Mouse (Mus musculus) stomach, embryonic 16.5 days (tissue): ENCODE results near the gene Rad51ap2. TPM values are rescaled to one million over a fixed set of nuclear protein-coding genes. Genes with fewer than 3 reads are reported as not detected.

Experiments
- ATAC-seq: fragments of 200-750 bp; cut with Nextera tagmentation; 2 replicates; pipeline ENCODE4 v1.8.0; 2017; ENCODE audit warnings: moderate number of reproducible peaks, moderate TSS enrichment; ENCODE audit not compliant: insufficient read depth, low FRiP score
- H3K27ac ChIP-seq: fragments of 300-500 bp; sonication (generic); 2 replicates; pipeline ENCODE4 v1.5.1; 2014; ENCODE audit warnings: low read length
- H3K27me3 ChIP-seq: fragments of 300-500 bp; sonication (generic); 2 replicates; pipeline ENCODE4 v1.6.1; 2014; ENCODE audit warnings: low read length, control low read depth, mixed read lengths; ENCODE audit not compliant: control insufficient read depth, insufficient read depth
- H3K36me3 ChIP-seq: fragments of 300-500 bp; sonication (generic); 2 replicates; pipeline ENCODE4 v1.6.1; 2014; ENCODE audit warnings: low read length; ENCODE audit not compliant: control insufficient read depth, insufficient read depth
- H3K4me1 ChIP-seq: fragments of 300-500 bp; sonication (generic); 2 replicates; pipeline ENCODE4 v1.6.1; 2014; ENCODE audit warnings: low read length, control low read depth, mixed read lengths; ENCODE audit not compliant: control insufficient read depth, insufficient read depth
- H3K4me2 ChIP-seq: fragments of 300-500 bp; sonication (generic); 2 replicates; pipeline ENCODE4 v1.6.1; 2014; ENCODE audit warnings: low read depth, low read length, mixed read lengths
- H3K4me3 ChIP-seq: fragments of 300-500 bp; sonication (generic); replicated peaks from 2 replicates; pipeline ENCODE4 v1.5.1; 2014; ENCODE audit warnings: mild to moderate bottlenecking, low read length
- H3K9ac ChIP-seq: fragments of 300-500 bp; sonication (generic); 2 replicates; pipeline ENCODE4 v1.6.1; 2014; ENCODE audit warnings: low read length
- H3K9me3 ChIP-seq: fragments of 300-500 bp; sonication (generic); replicated peaks from 2 replicates; pipeline ENCODE4 v1.6.1; 2016; ENCODE audit warnings: low read length, control low read depth; ENCODE audit not compliant: control insufficient read depth
- WGBS: fragments of 180-500 bp; shearing (Covaris S2); extraction: QIAGEN DNeasy Blood & Tissue Kit; methylation state at CpG from one replicate; pipeline ENCODE4 v1.1.7; 2014; 5-methylcytosine and 5-hydroxymethylcytosine counted together
- polyA plus RNA-seq: library from polyadenylated mRNA; unstranded; fragments of >200 nt; fragmentation: Nextera tagmentation; extraction: Ambion mirVana; gene quantifications from 2 replicates; pipeline ENCODE4 v1.2.1, GENCODE M21; 2015

Rad51ap2 gene
- polyA plus RNA-seq, result 0.17 and 0.28 TPM in 2 replicates

- whole genome bisulfite sequencing, result 1% methylated on average over 37 of the region's 40 CpGs
- H3K27ac ChIP-seq, result no peak within 1 kb of the TSS
- H3K4me3 ChIP-seq, result peak within 1 kb of the TSS; percentile 58
- peak within 1 kb of the TSS; percentile 73 for H3K9ac ChIP-seq
- H3K36me3 ChIP-seq, result no peaks in the 10 kb centered on the region
- H3K9me3 ChIP-seq, result no peaks in the 10 kb centered on the region
- peak within 1 kb of the TSS; percentile 98 for H3K4me2 ChIP-seq
- H3K27me3 ChIP-seq, result no peaks in the 10 kb centered on the region; the same call in 1 of the 2 replicates
- peak; percentile 100 for ATAC-seq
- H3K4me1 ChIP-seq, result no peaks in the 10 kb centered on the region; the same call in 1 of the 2 replicates
Measured at GRCm38 (mm10) chr12:11455549-11456194, at the start of gene Rad51ap2. TSS of gene Rad51ap2 (plus strand) at chr12:11456079.

GRCm38 (mm10) chr12:11407679-11408078 is 48.2 kb upstream of the Rad51ap2 start:
- Histone ChIP-seq H3K36me3 (no peaks in the 10 kb centered on the region), H3K4me3 (no peak overlapping the region), H3K9ac (no peak overlapping the region), H3K4me2 (no peak overlapping the region), H3K4me1 (no peaks in the 10 kb centered on the region), H3K27me3 (no peaks in the 10 kb centered on the region), H3K27ac (no peak overlapping the region), H3K9me3 (no peaks in the 10 kb centered on the region)
- ATAC-seq, result no peak
- WGBS, result 87% methylated on average over 4 of the region's 4 CpGs

DNA sequence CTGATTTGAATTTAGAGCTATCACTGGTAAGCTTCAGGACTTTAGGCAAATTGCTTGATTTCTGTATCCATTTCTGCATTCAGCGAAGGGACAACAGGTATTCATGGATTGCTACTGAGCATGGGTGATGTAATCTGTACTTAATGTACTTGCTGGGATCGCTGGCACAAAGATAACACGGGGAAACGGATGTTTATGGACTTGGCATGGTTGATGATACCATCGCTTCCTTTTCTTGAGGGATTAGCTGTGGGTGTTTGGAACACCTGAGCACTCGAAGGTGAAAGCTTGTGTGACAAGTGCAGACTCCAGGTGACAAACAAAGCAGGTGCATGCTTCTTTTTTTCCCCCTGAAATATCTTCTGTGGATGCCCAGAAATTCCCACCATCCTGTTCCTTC is 37.8 kb upstream of the Rad51ap2 start:
- H3K4me3 ChIP-seq, result no peak overlapping the region
- H3K4me1 ChIP-seq, result no peaks in the 10 kb centered on the region
- no peak overlapping the region for H3K27ac ChIP-seq
- H3K27me3 ChIP-seq, result no peaks in the 10 kb centered on the region
- H3K36me3 ChIP-seq, result no peaks in the 10 kb centered on the region
- no peak for ATAC-seq
- no peak overlapping the region for H3K4me2 ChIP-seq
- 76% methylated on average over 6 of the region's 6 CpGs for WGBS
- H3K9me3 ChIP-seq, result peaks cover 4% of the 10 kb centered on the region
- H3K9ac ChIP-seq, result no peak overlapping the region

DNA sequence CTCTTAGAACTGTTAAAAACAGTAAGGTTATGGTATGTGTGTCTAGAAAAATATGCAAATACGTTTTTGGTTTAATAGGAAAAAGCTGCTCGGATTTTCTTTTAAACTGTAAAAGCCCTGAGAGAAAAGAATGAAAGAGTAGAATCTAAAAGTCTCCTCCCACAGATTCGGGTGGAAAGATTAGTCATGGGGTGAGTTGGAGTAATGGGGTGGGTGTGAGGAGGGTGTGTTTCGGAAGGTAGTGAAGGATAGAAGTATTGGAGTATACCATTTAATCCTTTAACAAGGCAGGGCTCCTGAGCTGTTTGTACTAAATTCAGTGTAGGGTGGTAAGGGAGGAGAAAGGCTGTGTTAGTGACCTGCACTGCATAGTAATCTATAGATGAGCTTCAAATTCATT is 28.5 kb upstream of the Rad51ap2 start:
- no peak overlapping the region for H3K27ac ChIP-seq
- no peaks in the 10 kb centered on the region for H3K27me3 ChIP-seq
- no peaks in the 10 kb centered on the region for H3K36me3 ChIP-seq
- ATAC-seq, result no peak
- WGBS, result 57% methylated on average over 4 of the region's 4 CpGs
- no peak overlapping the region for H3K4me3 ChIP-seq
- H3K4me1 ChIP-seq, result no peaks in the 10 kb centered on the region
- H3K4me2 ChIP-seq, result no peak overlapping the region
- H3K9ac ChIP-seq, result no peak overlapping the region
- no peaks in the 10 kb centered on the region for H3K9me3 ChIP-seq

DNA sequence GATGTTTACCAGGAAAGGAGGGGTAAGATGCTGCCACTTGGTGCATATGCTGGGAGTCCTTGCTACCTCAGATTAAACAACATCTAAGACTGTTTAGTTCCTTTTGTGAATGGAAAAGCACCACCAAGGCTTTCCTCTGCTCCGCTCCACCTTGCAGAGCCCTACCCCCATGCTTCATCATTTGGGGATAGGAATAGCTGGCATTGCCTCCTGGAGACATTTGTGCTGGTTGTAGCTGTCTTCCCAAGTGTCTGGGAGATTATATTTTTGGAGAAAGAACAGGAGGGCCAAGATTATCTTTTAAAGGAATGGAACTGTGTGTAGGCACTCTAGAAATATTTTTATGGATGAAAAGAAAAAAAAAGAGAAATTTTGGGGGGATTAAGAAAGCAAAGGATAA is 22.8 kb upstream of the Rad51ap2 start:
- no peak for ATAC-seq
- H3K4me3 ChIP-seq, result no peak overlapping the region
- WGBS, result 88% methylated on average over 1 of the region's 1 CpGs
- H3K9ac ChIP-seq, result no peak overlapping the region
- no peak overlapping the region for H3K27ac ChIP-seq
- H3K9me3 ChIP-seq, result no peaks in the 10 kb centered on the region
- H3K4me2 ChIP-seq, result no peak overlapping the region
- no peaks in the 10 kb centered on the region for H3K36me3 ChIP-seq
- peaks cover 6% of the 10 kb centered on the region for H3K4me1 ChIP-seq
- peaks cover 14% of the 10 kb centered on the region for H3K27me3 ChIP-seq

DNA sequence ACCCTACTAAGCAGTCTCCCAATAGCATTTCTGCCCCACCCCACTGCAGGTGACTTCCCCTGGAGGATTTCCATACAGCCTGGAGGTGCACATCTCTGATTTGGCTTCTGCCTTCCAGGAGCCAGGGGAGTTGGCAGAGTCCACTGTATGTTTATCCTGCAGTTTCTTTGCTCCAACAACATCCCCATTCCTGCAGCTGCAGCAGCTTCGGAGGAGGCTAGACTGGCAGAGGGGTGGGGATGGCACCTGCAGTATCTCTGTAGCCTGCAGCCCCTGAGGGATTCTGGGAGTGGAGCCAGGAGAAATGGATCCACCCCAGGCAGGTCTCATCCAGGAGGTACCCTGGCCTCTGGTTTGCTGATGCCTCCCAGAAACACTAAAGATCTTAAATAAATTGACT is 22.2 kb upstream of the Rad51ap2 start:
- Histone ChIP-seq H3K4me3 (no peak overlapping the region), H3K9me3 (no peaks in the 10 kb centered on the region), H3K27me3 (peaks cover 17% of the 10 kb centered on the region), H3K27ac (no peak overlapping the region), H3K36me3 (no peaks in the 10 kb centered on the region), H3K4me1 (peaks cover 6% of the 10 kb centered on the region), H3K9ac (no peak overlapping the region), H3K4me2 (no peak overlapping the region)
- ATAC-seq, result no peak
- 26% methylated on average over 1 of the region's 1 CpGs for WGBS

DNA sequence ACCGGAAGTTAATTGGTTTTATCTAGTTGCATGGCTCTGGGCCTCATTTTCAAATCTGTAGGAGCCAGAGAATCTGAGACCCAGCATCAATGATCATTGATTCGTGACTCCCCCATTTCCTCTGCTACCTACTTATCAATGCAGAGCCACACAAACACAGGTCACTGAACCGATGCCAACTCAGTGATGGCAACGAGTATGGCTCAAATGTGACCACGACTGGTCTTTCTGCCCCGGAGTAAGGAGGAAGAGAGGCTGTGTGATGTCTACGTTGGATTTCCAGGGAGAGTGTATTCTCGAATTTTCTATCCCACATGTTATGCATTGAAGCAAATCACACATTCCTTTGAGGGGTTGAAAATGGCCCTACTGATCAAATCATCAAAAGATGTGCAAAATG is 21.4 kb upstream of the Rad51ap2 start:
- Histone ChIP-seq H3K27me3 (peaks cover 17% of the 10 kb centered on the region), H3K9ac (no peak overlapping the region), H3K9me3 (no peaks in the 10 kb centered on the region), H3K36me3 (no peaks in the 10 kb centered on the region), H3K4me2 (no peak overlapping the region), H3K4me3 (no peak overlapping the region), H3K27ac (no peak overlapping the region), H3K4me1 (peaks cover 6% of the 10 kb centered on the region)
- 79% methylated on average over 8 of the region's 8 CpGs for WGBS
- ATAC-seq, result no peak

DNA sequence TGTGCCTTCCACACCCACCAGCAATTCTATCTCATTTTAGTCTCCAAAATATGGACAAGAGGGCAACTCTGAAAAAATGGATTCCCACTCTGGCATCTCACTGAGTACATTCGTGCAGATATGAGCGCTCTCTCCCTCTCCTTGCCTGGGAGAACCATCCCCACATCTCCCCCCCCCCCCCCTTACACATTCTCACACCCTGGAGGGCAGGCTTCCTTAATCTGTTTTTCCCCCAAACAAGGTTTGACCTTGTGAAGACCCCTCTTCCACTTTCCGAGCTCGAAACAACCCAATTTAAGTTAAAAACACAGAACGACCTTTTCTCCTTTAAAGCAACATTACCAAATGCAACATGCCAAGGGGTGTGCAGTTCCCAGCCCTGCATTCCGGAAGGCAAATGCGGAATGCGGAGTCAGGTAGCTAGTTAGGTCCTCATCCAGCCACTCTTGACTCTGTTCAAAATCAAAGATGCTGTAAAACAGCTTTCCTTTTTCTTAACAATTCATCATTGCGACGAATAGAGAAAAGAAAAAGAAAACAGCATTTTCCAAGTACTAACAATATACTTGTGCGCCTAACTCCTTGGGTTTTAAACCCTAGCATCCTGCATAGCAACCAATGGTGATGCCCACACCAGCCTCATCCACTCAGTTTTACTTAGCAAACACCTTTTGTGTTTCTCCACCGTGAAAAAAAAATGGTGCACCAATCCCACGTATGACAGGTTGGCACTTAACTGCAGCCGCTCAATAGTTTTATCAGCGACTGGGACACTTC is 20.4 kb upstream of the Rad51ap2 start:
- H3K36me3 ChIP-seq, result no peaks in the 10 kb centered on the region
- H3K4me2 ChIP-seq, result peak overlapping the region; percentile 71
- H3K9ac ChIP-seq, result no peak overlapping the region
- H3K27me3 ChIP-seq, result peaks cover 17% of the 10 kb centered on the region
- H3K4me3 ChIP-seq, result peak overlapping the region; percentile 46
- no peak overlapping the region for H3K27ac ChIP-seq
- 9% methylated on average over 15 of the region's 15 CpGs for WGBS
- no peak for ATAC-seq
- H3K4me1 ChIP-seq, result peaks cover 6% of the 10 kb centered on the region
- H3K9me3 ChIP-seq, result no peaks in the 10 kb centered on the region

- Histone ChIP-seq H3K9ac (no peak overlapping the region; the same call in none of the 2 replicates), H3K9me3 (no peaks in the 10 kb centered on the region), H3K36me3 (no peaks in the 10 kb centered on the region), H3K4me3 (peak overlapping the region; percentile 46), H3K27ac (no peak overlapping the region), H3K4me2 (peak overlapping the region; percentile 71), H3K4me1 (peaks cover 6% of the 10 kb centered on the region), H3K27me3 (peaks cover 17% of the 10 kb centered on the region)
- WGBS, result 2% methylated on average over 12 of the region's 12 CpGs
- ATAC-seq, result no peak
Measured at GRCm38 (mm10) chr12:11436023-11436350, 19.9 kb upstream of the Rad51ap2 start.
